Mouse (Mus musculus): ENCODE data around the gene Syk. TPM values are rescaled to one million over a fixed set of nuclear protein-coding genes. Genes with fewer than 3 reads are reported as not detected.

The Syk gene
- polyA plus RNA-seq, 1 experiment from 2014 or later = 8.8 TPM

DNA sequence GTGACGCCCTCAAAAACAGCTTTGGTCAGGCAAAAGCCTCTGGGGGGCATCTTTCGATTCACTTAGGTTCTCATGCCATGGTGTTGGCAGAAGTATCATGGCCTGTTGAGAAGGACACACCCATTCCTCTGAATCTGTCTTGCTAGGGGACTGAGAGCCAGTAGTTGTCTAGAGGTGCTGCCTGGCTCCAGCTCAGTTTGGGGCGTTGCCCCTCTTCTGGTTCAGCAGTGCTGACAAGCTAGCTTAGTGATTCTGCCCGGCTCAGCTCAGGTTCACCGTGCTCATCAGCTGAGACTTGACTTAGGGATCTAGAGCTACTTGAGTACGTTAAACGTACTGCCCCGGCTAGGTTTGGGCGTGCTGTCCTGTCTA, 481 bp upstream of the Syk start:
- WGBS = 19% methylated on average over 9 of the region's 9 CpGs
- peak overlapping the region; percentile 75 for H3K9ac ChIP-seq
- peak overlapping the region; percentile 79 for H3K4me2 ChIP-seq
- ATAC-seq (ENCODE audit: insufficient number of reproducible peaks, low FRiP score) = peak; percentile 8; the same call in 1 of the 2 replicates
- no peaks in the 10 kb centered on the region for H3K36me3 ChIP-seq
- no peaks in the 10 kb centered on the region for H3K27me3 ChIP-seq (replicated peaks)
- H3K27ac ChIP-seq (ENCODE audit: poor library complexity, severe bottlenecking) = no peak overlapping the region
- H3K9me3 ChIP-seq (replicated peaks) = 0 out of 2 replicates have a peak, but pooled peaks cover 4% of the 10 kb centered on the region
- peak overlapping the region; percentile 69 for H3K4me3 ChIP-seq
- peaks cover 15% of the 10 kb centered on the region for H3K4me1 ChIP-seq (replicated peaks)

DNA sequence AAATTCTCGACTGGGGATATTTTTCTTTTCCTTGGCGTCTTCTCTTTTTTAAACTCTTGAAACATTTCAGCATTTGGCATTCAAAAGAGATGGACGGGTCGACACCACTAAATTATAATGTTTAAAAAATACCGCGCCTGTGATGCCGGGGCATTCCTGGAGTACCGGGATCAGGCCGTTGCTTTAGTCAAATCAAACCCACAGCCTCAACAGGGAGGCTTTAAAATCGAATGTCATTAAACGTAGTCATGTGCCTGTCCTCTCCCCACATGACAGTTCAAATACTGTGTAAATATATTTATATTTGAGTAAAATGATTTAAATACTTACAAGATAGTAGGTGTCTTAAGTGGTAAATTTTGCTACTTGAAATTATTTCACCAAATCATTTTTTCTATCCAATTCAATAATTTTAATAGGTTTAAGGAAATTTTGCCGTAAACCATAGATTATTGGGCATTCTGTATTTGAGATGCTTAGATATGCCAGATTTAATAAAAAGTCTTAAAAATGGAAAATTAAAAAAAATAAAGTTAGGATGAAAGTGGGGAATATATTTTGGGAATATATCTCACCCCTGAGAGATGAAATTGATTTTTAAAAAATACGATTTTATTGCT, 1.1 kb downstream of the Syk start:
- Histone ChIP-seq H3K4me1 (replicated peaks) (peaks cover 4% of the 10 kb centered on the region), H3K27ac (ENCODE audit: poor library complexity, severe bottlenecking) (no peak overlapping the region), H3K4me2 (peak overlapping the region; percentile 79), H3K4me3 (peak overlapping the region; percentile 69), H3K27me3 (replicated peaks) (no peaks in the 10 kb centered on the region), H3K9me3 (replicated peaks) (0 out of 2 replicates have a peak, but pooled peaks cover 4% of the 10 kb centered on the region), H3K9ac (no peak overlapping the region), H3K36me3 (no peaks in the 10 kb centered on the region)
- ATAC-seq (ENCODE audit: insufficient number of reproducible peaks, low FRiP score) = no peak
- WGBS = 25% methylated on average over 13 of the region's 13 CpGs

- peak overlapping the region; percentile 6 for H3K4me3 ChIP-seq
- no peak overlapping the region for H3K9ac ChIP-seq
- no peak overlapping the region for H3K27ac ChIP-seq (ENCODE audit: poor library complexity, severe bottlenecking)
These were observed 1.9 kb downstream of the Syk start for GRCm38 (mm10) chr13:52584654-52585455.

GRCm38 (mm10) chr13:52587761-52588160, 4.8 kb downstream of the Syk start:
- Histone ChIP-seq H3K4me2 (no peak overlapping the region), H3K27me3 (replicated peaks) (no peaks in the 10 kb centered on the region), H3K36me3 (no peaks in the 10 kb centered on the region), H3K9me3 (replicated peaks) (0 out of 2 replicates have a peak, but pooled peaks cover 2% of the 10 kb centered on the region), H3K4me3 (no peak overlapping the region), H3K27ac (ENCODE audit: poor library complexity, severe bottlenecking) (no peak overlapping the region), H3K4me1 (replicated peaks) (peaks cover 4% of the 10 kb centered on the region), H3K9ac (no peak overlapping the region)
- 89% methylated on average over 4 of the region's 4 CpGs for WGBS
- no peak for ATAC-seq (ENCODE audit: insufficient number of reproducible peaks, low FRiP score)

More at GRCm38 (mm10) chr13:52584654-52585455, 1.9 kb downstream of the Syk start:
- H3K9me3 ChIP-seq (replicated peaks) = 0 out of 2 replicates have a peak, but pooled peaks cover 4% of the 10 kb centered on the region
- 45% methylated on average over 17 of the region's 17 CpGs for WGBS
- H3K27me3 ChIP-seq (replicated peaks) = no peaks in the 10 kb centered on the region
- H3K4me2 ChIP-seq = peak overlapping the region; percentile 46
- no peak for ATAC-seq (ENCODE audit: insufficient number of reproducible peaks, low FRiP score)
- peaks cover 4% of the 10 kb centered on the region for H3K4me1 ChIP-seq (replicated peaks)
- H3K36me3 ChIP-seq = no peaks in the 10 kb centered on the region

GRCm38 (mm10) chr13:52589043-52589442, 6.1 kb downstream of the Syk start:
- ATAC-seq (ENCODE audit: insufficient number of reproducible peaks, low FRiP score) = no peak
- 84% methylated on average over 4 of the region's 4 CpGs for WGBS
- H3K9me3 ChIP-seq (replicated peaks) = 0 out of 2 replicates have a peak, but pooled peaks cover 7% of the 10 kb centered on the region
- peaks cover 4% of the 10 kb centered on the region for H3K4me1 ChIP-seq (replicated peaks)
- H3K4me3 ChIP-seq = no peak overlapping the region
- H3K4me2 ChIP-seq = no peak overlapping the region
- H3K9ac ChIP-seq = no peak overlapping the region
- H3K27ac ChIP-seq (ENCODE audit: poor library complexity, severe bottlenecking) = no peak overlapping the region
- H3K36me3 ChIP-seq = peaks cover 8% of the 10 kb centered on the region; the same call in 1 of the 2 replicates
- H3K27me3 ChIP-seq (replicated peaks) = no peaks in the 10 kb centered on the region

DNA sequence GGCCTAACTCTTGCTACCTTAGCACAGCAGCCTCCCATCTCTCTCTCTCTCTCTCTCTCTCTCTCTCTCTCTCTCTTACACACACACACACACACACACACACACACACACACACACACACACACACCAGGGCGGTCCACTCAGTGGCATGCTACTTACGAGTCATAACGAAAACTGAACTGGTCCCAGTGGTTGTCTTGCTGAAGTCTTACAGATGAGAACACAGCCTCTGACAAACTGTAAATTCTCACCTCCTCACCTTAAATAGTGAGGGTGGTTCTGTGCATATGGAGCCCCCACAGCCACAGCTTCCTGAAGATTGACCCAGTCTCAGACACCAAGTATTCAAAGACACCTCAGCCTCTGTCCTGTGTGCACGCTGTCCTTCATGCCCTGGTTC, 8.9 kb downstream of the Syk start:
- Histone ChIP-seq H3K27ac (ENCODE audit: poor library complexity, severe bottlenecking) (no peak overlapping the region), H3K9me3 (replicated peaks) (0 out of 2 replicates have a peak, but pooled peaks cover 7% of the 10 kb centered on the region), H3K4me1 (replicated peaks) (no peaks in the 10 kb centered on the region), H3K9ac (no peak overlapping the region), H3K36me3 (peaks cover 8% of the 10 kb centered on the region; the same call in 1 of the 2 replicates), H3K4me3 (no peak overlapping the region), H3K4me2 (no peak overlapping the region), H3K27me3 (replicated peaks) (no peaks in the 10 kb centered on the region)
- WGBS = 86% methylated on average over 4 of the region's 4 CpGs
- no peak for ATAC-seq (ENCODE audit: insufficient number of reproducible peaks, low FRiP score)

GRCm38 (mm10) chr13:52596692-52597091, 13.7 kb downstream of the Syk start:
- 0 out of 2 replicates have a peak, but pooled peaks cover 7% of the 10 kb centered on the region for H3K9me3 ChIP-seq (replicated peaks)
- H3K27ac ChIP-seq (ENCODE audit: poor library complexity, severe bottlenecking) = no peak overlapping the region
- H3K4me1 ChIP-seq (replicated peaks) = peaks cover 11% of the 10 kb centered on the region; the same call in 1 of the 2 replicates
- H3K4me2 ChIP-seq = no peak overlapping the region
- peaks cover 8% of the 10 kb centered on the region; the same call in 1 of the 2 replicates for H3K36me3 ChIP-seq
- no peaks in the 10 kb centered on the region for H3K27me3 ChIP-seq (replicated peaks)
- no peak overlapping the region for H3K4me3 ChIP-seq
- H3K9ac ChIP-seq = no peak overlapping the region
- no peak for ATAC-seq (ENCODE audit: insufficient number of reproducible peaks, low FRiP score)
- 75% methylated on average over 5 of the region's 5 CpGs for WGBS

GRCm38 (mm10) chr13:52597092-52597678, 14.2 kb downstream of the Syk start:
- ATAC-seq (ENCODE audit: insufficient number of reproducible peaks, low FRiP score) = no peak
- 81% methylated on average over 11 of the region's 11 CpGs for WGBS
- Histone ChIP-seq H3K4me3 (no peak overlapping the region), H3K4me2 (no peak overlapping the region), H3K27me3 (replicated peaks) (no peaks in the 10 kb centered on the region), H3K27ac (ENCODE audit: poor library complexity, severe bottlenecking) (no peak overlapping the region), H3K36me3 (peaks cover 8% of the 10 kb centered on the region; the same call in 1 of the 2 replicates), H3K9ac (no peak overlapping the region), H3K9me3 (replicated peaks) (0 out of 2 replicates have a peak, but pooled peaks cover 7% of the 10 kb centered on the region), H3K4me1 (replicated peaks) (peaks cover 11% of the 10 kb centered on the region; the same call in 1 of the 2 replicates)

GRCm38 (mm10) chr13:52598233-52598632, 15.3 kb downstream of the Syk start:
- Histone ChIP-seq H3K4me3 (no peak overlapping the region), H3K9me3 (replicated peaks) (0 out of 2 replicates have a peak, but pooled peaks cover under 1% of the 10 kb centered on the region), H3K27me3 (replicated peaks) (no peaks in the 10 kb centered on the region), H3K9ac (no peak overlapping the region), H3K4me2 (no peak overlapping the region), H3K36me3 (peaks cover 5% of the 10 kb centered on the region; the same call in 1 of the 2 replicates), H3K4me1 (replicated peaks) (peaks cover 21% of the 10 kb centered on the region), H3K27ac (ENCODE audit: poor library complexity, severe bottlenecking) (no peak overlapping the region)
- 51% methylated on average over 3 of the region's 3 CpGs for WGBS
- no peak for ATAC-seq (ENCODE audit: insufficient number of reproducible peaks, low FRiP score)

- no peaks in the 10 kb centered on the region for H3K36me3 ChIP-seq
- H3K4me3 ChIP-seq = no peak overlapping the region
- no peak for ATAC-seq (ENCODE audit: insufficient number of reproducible peaks, low FRiP score)
- H3K9ac ChIP-seq = no peak overlapping the region
- H3K27me3 ChIP-seq (replicated peaks) = no peaks in the 10 kb centered on the region
- H3K4me2 ChIP-seq = no peak overlapping the region
- peaks cover 26% of the 10 kb centered on the region for H3K4me1 ChIP-seq (replicated peaks)
- WGBS = 62% methylated on average over 4 of the region's 4 CpGs
- no peak overlapping the region for H3K27ac ChIP-seq (ENCODE audit: poor library complexity, severe bottlenecking)
- no peaks in the 10 kb centered on the region for H3K9me3 ChIP-seq (replicated peaks)
These were observed 17.2 kb downstream of the Syk start for GRCm38 (mm10) chr13:52600015-52600643.

All from heart, embryonic 12.5 days (tissue).